Mouse (Mus musculus): Measurements from ENCODE around the gene Slc2a9.

DNA sequence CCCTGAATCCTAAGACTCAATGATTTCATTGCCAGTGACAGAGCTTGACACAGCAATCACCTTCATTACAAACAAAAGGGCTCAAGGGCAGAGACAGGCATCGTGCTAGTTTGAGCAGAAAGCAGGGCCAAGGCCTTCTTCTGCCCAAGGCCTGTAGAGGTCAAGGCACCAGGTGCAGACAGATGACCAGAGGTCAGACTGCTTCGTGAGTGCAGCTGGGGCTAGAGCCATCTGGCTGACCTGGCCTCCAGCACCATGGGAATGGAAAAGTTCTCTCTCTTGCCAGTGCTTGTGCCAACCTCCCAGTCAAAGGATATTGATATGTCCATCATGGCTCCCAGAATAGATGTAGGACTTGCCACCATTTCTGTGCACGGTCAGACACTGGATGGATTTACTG, 33.9 kb upstream of the Slc2a9 start:
- TF ChIP-seq CTCF (IDR thresholded peaks at IDR 0.05; ENCODE audit: low read depth) (no peak), EP300 (optimal IDR thresholded peaks at IDR 0.05) (no peak)
